8 mouse cellular contexts compared by ENCODE assay signal in genomic region chr13:107645865-107646645, GRCm38 (mm10).
DNase-seq lines count a peak whose midpoint lies in the region; ATAC-seq and TF ChIP-seq lines count a peak whose summit lies in the region.

No protein-coding gene starts in this region.

- H3K4me2 ChIP-seq in forebrain, embryonic 12.5 days, result peak overlapping the region; percentile 68
- H3K4me2 ChIP-seq in hindbrain, embryonic 14.5 days (replicated peaks), result peak overlapping the region; percentile 59
- H3K4me2 ChIP-seq in lung, postnatal 0 days (replicated peaks; ENCODE audit: low read depth, low read length), result peak overlapping the region; percentile 65

- peak; percentile 38 for DNase-seq in CD4-positive, CD25-positive, alpha-beta regulatory T cell, adult 2 months (ENCODE audit: low read depth, low spot score)
- peak; percentile 24 for DNase-seq in adrenal gland, postnatal 25 days
- DNase-seq in hindbrain, embryonic 14.5 days (ENCODE audit: low spot score), result peak; percentile 55
- DNase-seq in layer of hippocampus, postnatal 14 days (ENCODE audit: low spot score in 2 of 2), result peak; percentile 47 to 74
- DNase-seq in lung, postnatal 0 days (ENCODE audit: low spot score), result peak; percentile 40
- peak; percentile 28 for DNase-seq in right cerebral cortex, adult 18-20 months
- DNase-seq in c-Kit-positive CD71-positive TER-119-positive erythroid progenitor cells, embryonic 14.5 days (ENCODE audit: low spot score), result no peak

- no peaks in the 10 kb centered on the region for H3K36me3 ChIP-seq in forebrain, embryonic 12.5 days (replicated peaks)
- H3K36me3 ChIP-seq in hindbrain, embryonic 14.5 days (replicated peaks; ENCODE audit: control insufficient read depth, insufficient read depth), result no peaks in the 10 kb centered on the region
- no peaks in the 10 kb centered on the region for H3K36me3 ChIP-seq in lung, postnatal 0 days (ENCODE audit: insufficient read depth, low read length)

- peaks cover 46% of the 10 kb centered on the region for H3K4me1 ChIP-seq in forebrain, embryonic 12.5 days
- H3K4me1 ChIP-seq in hindbrain, embryonic 14.5 days (replicated peaks; ENCODE audit: control insufficient read depth, insufficient read depth, low read length), result peaks cover 15% of the 10 kb centered on the region
- peaks cover 13% of the 10 kb centered on the region; the same call in 1 of the 2 replicates for H3K4me1 ChIP-seq in lung, postnatal 0 days (ENCODE audit: insufficient read depth, low read depth, low read length)

- 0 out of 2 replicates have a peak, but pooled peaks have one; percentile 5 for TF ChIP-seq CTCF in lung, postnatal 0 days (IDR thresholded peaks at IDR 0.05)

- no peaks in the 10 kb centered on the region for H3K9me3 ChIP-seq in forebrain, embryonic 12.5 days
- H3K9me3 ChIP-seq in hindbrain, embryonic 14.5 days (ENCODE audit: control insufficient read depth, low read length), result no peaks in the 10 kb centered on the region
- H3K9me3 ChIP-seq in lung, postnatal 0 days (ENCODE audit: low read length), result no peaks in the 10 kb centered on the region

- TF ChIP-seq EP300 in lung, postnatal 0 days (IDR thresholded peaks at IDR 0.05), result no peak

- 2% methylated on average over 27 of the region's 27 CpGs for whole genome bisulfite sequencing in forebrain, embryonic 12.5 days
- 1% methylated on average over 27 of the region's 27 CpGs for WGBS in hindbrain, embryonic 14.5 days
- 3% methylated on average over 27 of the region's 27 CpGs for WGBS in lung, postnatal 0 days

- peaks cover 12% of the 10 kb centered on the region; the same call in 1 of the 2 replicates for H3K27me3 ChIP-seq in forebrain, embryonic 12.5 days
- no peaks in the 10 kb centered on the region for H3K27me3 ChIP-seq in hindbrain, embryonic 14.5 days (ENCODE audit: control insufficient read depth, insufficient read depth, low read length)
- no peaks in the 10 kb centered on the region for H3K27me3 ChIP-seq in lung, postnatal 0 days (replicated peaks; ENCODE audit: insufficient read depth, low read length)

- peak; percentile 47; the same call in 1 of the 2 replicates for ATAC-seq in forebrain, embryonic 12.5 days (ENCODE audit: low FRiP score)
- ATAC-seq in hindbrain, embryonic 14.5 days (ENCODE audit: low FRiP score), result peak; percentile 35
- ATAC-seq in lung, postnatal 0 days, result peak; percentile 50

- peak overlapping the region; percentile 40 for H3K4me3 ChIP-seq in forebrain, embryonic 12.5 days (replicated peaks)
- H3K4me3 ChIP-seq in hindbrain, embryonic 14.5 days (replicated peaks; ENCODE audit: low read length), result peak overlapping the region; percentile 36
- peak overlapping the region; percentile 41 for H3K4me3 ChIP-seq in lung, postnatal 0 days (ENCODE audit: low read depth, low read length)

- H3K9ac ChIP-seq in forebrain, embryonic 12.5 days, result peak overlapping the region; percentile 50
- H3K9ac ChIP-seq in hindbrain, embryonic 14.5 days, result peak overlapping the region; percentile 63
- H3K9ac ChIP-seq in lung, postnatal 0 days (replicated peaks; ENCODE audit: low read depth), result 0 out of 2 replicates have a peak overlapping the region, but pooled peaks have one; percentile 12

- H3K27ac ChIP-seq in forebrain, embryonic 12.5 days, result peak overlapping the region; percentile 85
- peak overlapping the region; percentile 85 for H3K27ac ChIP-seq in hindbrain, embryonic 14.5 days
- H3K27ac ChIP-seq in lung, postnatal 0 days (ENCODE audit: low read length), result no peak overlapping the region

Comparison
In these comparisons a context has a peak if more than half of its experiments do, and no peak if none do; other contexts are left out.
1. H3K9ac ChIP-seq: peak in every context shown above with its lines; median percentile 63 in hindbrain, embryonic 14.5 days; 50 in forebrain, embryonic 12.5 days; 12 in lung, postnatal 0 days.